Mouse (Mus musculus) adrenal gland (tissue): ENCODE data around the gene Zfp536.

Source experiments
- intact Hi-C: fragments of 180-260 bp; cut with DNase I; formaldehyde crosslinking; loops from one replicate; pipeline ENCODE4 v1.15.1; 2025

The Zfp536 gene

DNA sequence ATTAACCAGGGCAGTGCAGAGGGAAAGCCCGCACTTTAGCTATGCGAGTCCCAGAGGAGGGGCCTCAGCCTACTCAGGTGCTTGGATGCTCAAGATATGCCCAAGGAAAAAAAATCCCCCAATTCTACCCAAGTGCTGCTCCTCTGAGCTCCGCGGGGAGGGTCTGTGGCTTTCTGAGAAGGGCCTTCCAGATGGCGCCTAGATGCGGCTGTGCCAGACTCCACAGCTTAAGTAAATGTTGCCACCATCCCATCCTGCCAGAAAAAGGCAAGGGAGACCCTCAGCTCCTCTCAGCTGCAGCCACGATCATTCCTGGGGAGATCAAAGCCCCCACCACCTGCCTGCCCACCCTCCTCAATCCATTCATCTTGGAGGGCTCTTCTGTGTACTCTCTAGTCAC is 212.9 kb downstream of the Zfp536 start:
- intact Hi-C loops: no loop called here

GRCm38 (mm10) chr7:37559851-37560250 is 213.6 kb downstream of the Zfp536 start:
- intact Hi-C loops: no loop called here

DNA sequence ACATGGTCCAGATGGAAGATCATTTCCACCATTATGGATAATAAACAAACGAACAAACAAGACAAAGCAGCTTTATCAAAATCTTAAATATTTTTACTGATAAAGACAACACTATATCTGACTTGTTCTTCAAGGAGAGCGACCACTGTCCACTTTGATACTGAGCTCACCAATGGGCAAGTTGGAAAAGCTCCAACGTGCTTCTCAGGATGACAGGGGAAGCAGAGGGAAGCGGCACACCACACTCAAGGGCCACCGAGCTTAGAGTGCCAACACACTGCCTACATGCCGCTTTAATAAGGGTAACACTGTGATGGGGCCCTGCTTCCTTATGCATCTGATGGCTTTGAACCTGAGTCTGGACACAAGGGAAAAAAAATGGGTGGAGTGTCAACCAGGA is 214.1 kb downstream of the Zfp536 start:
- intact Hi-C loops: no loop called here

GRCm38 (mm10) chr7:37556811-37557210 is 216.6 kb downstream of the Zfp536 start:
- intact Hi-C loops: no loop called here

GRCm38 (mm10) chr7:37554405-37554804 is 219.0 kb downstream of the Zfp536 start:
- intact Hi-C loops: no loop called here

- intact Hi-C loops: no loop called here
These were observed 219.8 kb downstream of the Zfp536 start for GRCm38 (mm10) chr7:37553646-37554045.

GRCm38 (mm10) chr7:37552384-37552783 is 221.1 kb downstream of the Zfp536 start:
- intact Hi-C loops: no loop called here

GRCm38 (mm10) chr7:37548805-37549204 is 224.6 kb downstream of the Zfp536 start:
- intact Hi-C loops: no loop called here

GRCm38 (mm10) chr7:37544011-37544410 is 229.4 kb downstream of the Zfp536 start:
- intact Hi-C loops: no loop called here

DNA sequence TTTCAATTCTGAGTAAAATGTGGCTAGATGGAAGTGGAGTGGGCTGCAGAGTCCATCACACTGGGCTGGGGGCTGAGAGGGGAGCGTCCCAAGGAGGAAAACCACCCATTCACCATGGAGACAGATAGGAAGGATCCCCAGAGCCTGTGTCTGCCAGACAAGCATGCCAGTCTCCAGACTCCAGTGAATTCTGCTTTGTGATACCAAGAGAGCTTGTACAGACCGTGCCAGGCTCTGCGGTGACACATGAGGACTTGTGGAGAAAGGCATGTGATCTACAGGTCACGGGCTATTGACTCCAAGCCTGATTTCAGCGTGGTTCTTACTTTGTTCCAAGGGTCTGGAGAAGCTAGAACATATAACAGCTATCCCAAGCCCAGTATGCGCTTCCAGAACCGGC is 230.5 kb downstream of the Zfp536 start:
- intact Hi-C loops: no loop called here

GRCm38 (mm10) chr7:37531166-37531565 is 242.3 kb downstream of the Zfp536 start:
- intact Hi-C loops: no loop called here

DNA sequence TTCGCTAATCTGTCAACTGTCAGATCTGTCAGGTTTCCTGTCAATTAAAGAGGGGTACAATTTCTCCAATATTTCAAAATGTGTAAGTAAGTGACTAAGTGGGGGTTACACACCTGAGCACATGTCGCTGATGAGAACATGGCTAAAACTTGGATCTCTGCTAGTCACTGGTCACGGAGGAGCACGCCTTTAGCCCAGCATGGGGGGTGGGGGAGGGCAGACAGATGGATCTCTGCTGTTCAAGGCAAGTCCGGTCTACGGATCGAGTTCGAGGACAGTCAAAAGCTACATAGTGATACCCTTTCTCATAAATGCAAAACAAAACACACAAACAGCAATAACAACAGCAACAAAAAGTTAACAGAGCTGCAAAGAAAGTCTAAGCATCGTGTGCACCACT is 245.1 kb downstream of the Zfp536 start:
- intact Hi-C loops: no loop called here

- intact Hi-C loops: no loop called here
These were observed 245.6 kb downstream of the Zfp536 start for GRCm38 (mm10) chr7:37527890-37528289.

- intact Hi-C loops: no loop called here
These were observed 252.0 kb downstream of the Zfp536 start for GRCm38 (mm10) chr7:37521407-37521806.

- intact Hi-C loops: no loop called here
These were observed 262.3 kb downstream of the Zfp536 start for GRCm38 (mm10) chr7:37510933-37511675.

- intact Hi-C loops: no loop called here
These were observed 263.7 kb downstream of the Zfp536 start for GRCm38 (mm10) chr7:37509700-37510099.

GRCm38 (mm10) chr7:37505548-37505947 is 267.9 kb downstream of the Zfp536 start:
- intact Hi-C loops: no loop called here

DNA sequence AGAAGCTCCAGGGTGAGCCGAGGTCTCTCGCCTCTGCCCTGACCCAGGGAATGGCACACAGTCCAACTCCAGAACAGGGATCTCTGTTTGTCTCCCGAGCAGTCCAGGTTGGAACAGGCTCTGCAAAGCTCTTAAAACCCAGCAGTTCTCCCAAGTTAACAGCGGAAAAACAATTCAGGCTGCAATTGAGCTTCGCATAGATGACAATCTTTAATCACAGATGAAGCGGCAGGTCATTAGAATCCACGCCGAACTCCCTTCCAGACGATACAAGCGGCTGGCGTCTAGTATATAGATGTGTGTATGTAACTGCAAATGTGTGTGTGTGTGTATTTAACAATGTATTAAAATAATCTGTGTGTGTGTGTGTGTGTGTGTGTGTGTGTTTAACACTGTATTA is 268.3 kb downstream of the Zfp536 start:
- intact Hi-C loops: no loop called here

- intact Hi-C loops: no loop called here
These were observed 274.6 kb downstream of the Zfp536 start for GRCm38 (mm10) chr7:37498881-37499280.

- intact Hi-C loops: no loop called here
These were observed 276.9 kb downstream of the Zfp536 start for GRCm38 (mm10) chr7:37496491-37496890.

DNA sequence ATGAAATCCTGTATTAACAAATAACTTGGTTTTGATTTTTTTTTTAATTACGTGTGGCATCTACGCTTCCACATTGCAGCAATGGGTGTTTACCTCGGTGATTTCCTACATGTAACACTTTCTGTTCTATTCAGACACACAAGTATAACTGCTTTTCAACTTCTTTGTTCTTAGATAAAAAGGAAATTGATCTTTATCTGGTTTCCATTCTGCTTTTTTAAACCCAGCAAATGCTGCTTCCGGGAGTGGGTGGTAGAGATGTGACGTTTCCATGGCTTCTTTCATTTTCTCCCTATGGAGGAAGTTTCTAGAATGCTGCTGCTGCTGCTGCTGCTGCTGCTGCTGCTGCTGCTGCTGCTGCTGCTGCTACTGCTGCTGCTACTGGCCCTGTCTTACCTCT is 283.1 kb downstream of the Zfp536 start:
- intact Hi-C loops: no loop called here

- intact Hi-C loops: no loop called here
These were observed 288.5 kb downstream of the Zfp536 start for GRCm38 (mm10) chr7:37484946-37485345.

- intact Hi-C loops: no loop called here
These were observed 290.9 kb downstream of the Zfp536 start for GRCm38 (mm10) chr7:37482564-37482963.

DNA sequence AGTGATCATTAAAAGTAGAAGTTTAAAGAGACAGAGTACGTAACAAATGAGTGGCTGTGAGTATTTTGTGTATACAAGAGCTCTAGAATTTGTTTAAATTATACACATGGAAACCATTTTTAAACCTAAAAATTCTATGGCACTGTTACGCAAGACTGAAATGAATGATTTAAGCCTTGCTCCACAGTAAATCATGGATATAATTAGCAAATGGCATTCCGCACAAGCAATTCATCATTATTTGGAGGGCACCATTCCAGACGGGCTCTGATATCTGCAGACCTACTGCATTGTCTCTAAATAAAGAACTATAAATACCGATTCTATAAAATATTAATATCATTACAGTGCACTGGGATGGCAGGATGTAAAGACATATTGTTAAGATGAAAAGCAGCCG is 292.3 kb downstream of the Zfp536 start:
- intact Hi-C loops: no loop called here
